Mouse (Mus musculus) cerebellum, adult 2 months (tissue): ENCODE measurements around the gene Atp6v1c2.

Experiments
- CTCF ChIP-seq: fragments of 200-500 bp; IDR thresholded peaks from 2 replicates; pipeline ENCODE4 v1.5.1; 2011; ENCODE audit warnings: low read depth, mild to moderate bottlenecking, control low read depth, low read length, moderate library complexity, borderline replicate concordance; ENCODE audit not compliant: insufficient read depth
- POLR2A ChIP-seq: fragments of 200-500 bp; IDR thresholded peaks from 2 replicates; pipeline ENCODE4 v1.6.1; 2011; ENCODE audit warnings: low read length, control low read depth, borderline replicate concordance; ENCODE audit not compliant: insufficient read depth

DNA sequence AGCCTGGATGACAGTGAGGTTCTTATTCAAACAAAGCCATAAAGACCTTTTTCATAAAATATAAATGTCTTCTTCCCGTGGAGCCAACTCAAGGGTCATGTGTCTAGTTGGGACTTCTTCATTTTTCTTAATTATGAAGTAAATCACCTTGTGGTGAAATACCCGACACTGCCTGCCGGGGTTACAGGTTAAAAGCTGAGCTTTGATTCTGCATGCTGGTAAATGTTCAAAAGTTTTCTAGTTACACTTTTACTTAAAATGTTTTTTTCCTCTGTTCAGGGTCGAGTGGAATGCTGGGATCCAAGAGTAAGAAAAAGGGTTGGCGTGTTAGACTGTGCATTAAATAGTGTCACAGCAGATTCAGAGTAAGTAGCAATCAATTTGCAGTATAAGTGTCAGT is 33.2 kb upstream of the Atp6v1c2 start:
- TF ChIP-seq CTCF (no peak), POLR2A (no peak)
